Mouse (Mus musculus) gastrocnemius, adult 18-20 months (tissue): ENCODE data around the gene Gm21836. TPM values are rescaled to one million over a fixed set of nuclear protein-coding genes. Genes with fewer than 3 reads are reported as not detected.
"Not testable (repeated sequence)": the region's sequence is repeated elsewhere in the genome, so short reads cannot be mapped to it uniquely, and the experiment has no call there.

Source experiments
- DNase-seq: peaks from one replicate; pipeline ENCODE4 v3.0.0; 2021; ENCODE audit warnings: low spot score
- long read RNA-seq, 2 experiments: library from polyadenylated mRNA; stranded (forward); transcript quantifications; one replicate each; pipeline ENCODE4 v2.0.0; 2021
- total RNA-seq, 2 experiments: library from RNA; stranded (reverse); gene quantifications; 2 replicates each; pipeline ENCODE4 v1.2.3; 2021

The Gm21836 gene
- not detected for total RNA-seq
- long read RNA-seq, experiment 1, result 0 reads
- long read RNA-seq, experiment 2, result 0 reads

GRCm38 (mm10) chr9:124493693-124494092, at the start of gene Gm21836:
TSS of gene Gm21836 (minus strand) at chr9:124493793.
- DNase-seq, result not testable (repeated sequence)

- not testable (repeated sequence) for DNase-seq
These were observed 13.1 kb downstream of the Gm21836 start for GRCm38 (mm10) chr9:124480361-124480980.

- DNase-seq, result no peak
These were observed 15.5 kb downstream of the Gm21836 start for GRCm38 (mm10) chr9:124478081-124478480.

- DNase-seq, result no peak
These were observed 17.3 kb downstream of the Gm21836 start, which contains the start of gene Ppp2r3d for GRCm38 (mm10) chr9:124476096-124476902. TSS of gene Ppp2r3d (minus strand) at chr9:124476898.

- DNase-seq, result no peak
These were observed 17.9 kb downstream of the Gm21836 start for GRCm38 (mm10) chr9:124475689-124476088.

GRCm38 (mm10) chr9:124456572-124456971, 37.0 kb downstream of the Gm21836 start:
- DNase-seq, result no peak

Other genes with a start within 250 kb of the Gm21836 start
- 10 to 100 TPM in 1 of 2 experiments, 1 to 10 TPM in 1; 8.1 to 12.4 TPM for gene 2010315B03Rik, start 181.1 kb downstream of the Gm21836 start, total RNA-seq
- 10 to 100 TPM; 27.9 to 30.0 TPM for gene Ppp2r3d, start 16.9 kb downstream of the Gm21836 start, total RNA-seq